Mouse (Mus musculus) embryonic facial prominence, embryonic 14.5 days (tissue): Measurements from ENCODE around the gene Gmds. TPM values are rescaled to one million over a fixed set of nuclear protein-coding genes. Genes with fewer than 3 reads are reported as not detected.

Experiments
- ATAC-seq: fragments of 200-750 bp; cut with Nextera tagmentation; 2 replicates; pipeline ENCODE4 v1.8.0; 2017; ENCODE audit warnings: low read depth, moderate number of reproducible peaks, moderate TSS enrichment
- DNase-seq: peaks from one replicate; pipeline ENCODE4 v3.0.0-alpha.2; 2015; ENCODE audit warnings: low spot score
- H3K27ac ChIP-seq: fragments of 300-500 bp; sonication (generic); replicated peaks from 2 replicates; pipeline ENCODE4 v1.5.1; 2014; ENCODE audit warnings: low read depth, mild to moderate bottlenecking, low read length, moderate library complexity
- H3K27me3 ChIP-seq: fragments of 300-500 bp; sonication (generic); replicated peaks from 2 replicates; pipeline ENCODE4 v1.6.1; 2014; ENCODE audit warnings: low read length; ENCODE audit not compliant: control insufficient read depth, insufficient read depth
- H3K36me3 ChIP-seq: fragments of 300-500 bp; sonication (generic); 2 replicates; pipeline ENCODE4 v1.6.1; 2014; ENCODE audit warnings: low read length, mixed read lengths; ENCODE audit not compliant: control insufficient read depth, insufficient read depth
- H3K4me1 ChIP-seq: fragments of 300-500 bp; sonication (generic); 2 replicates; pipeline ENCODE4 v1.6.1; 2014; ENCODE audit warnings: antibody characterized with exemption, low read length; ENCODE audit not compliant: control insufficient read depth, insufficient read depth
- H3K4me2 ChIP-seq: fragments of 300-500 bp; sonication (generic); 2 replicates; pipeline ENCODE4 v1.6.1; 2014; ENCODE audit warnings: low read depth, mild to moderate bottlenecking, low read length, moderate library complexity, mixed read lengths
- H3K4me3 ChIP-seq: fragments of 300-500 bp; sonication (generic); 2 replicates; pipeline ENCODE4 v1.5.1; 2014; ENCODE audit warnings: low read depth, mild to moderate bottlenecking, low read length
- H3K9ac ChIP-seq: fragments of 300-500 bp; sonication (generic); 2 replicates; pipeline ENCODE4 v1.6.1; 2014; ENCODE audit warnings: low read depth, mild to moderate bottlenecking, low read length, moderate library complexity, mixed read lengths
- H3K9me3 ChIP-seq: fragments of 300-500 bp; sonication (generic); 2 replicates; pipeline ENCODE4 v1.6.1; 2016; ENCODE audit warnings: low read length; ENCODE audit not compliant: control insufficient read depth
- WGBS: fragments of 180-500 bp; shearing (Covaris S2); extraction: QIAGEN DNeasy Blood & Tissue Kit; methylation state at CpG from one replicate; pipeline ENCODE4 v1.1.7; 2014; 5-methylcytosine and 5-hydroxymethylcytosine counted together
- polyA plus RNA-seq: library from polyadenylated mRNA; unstranded; fragments of >200 nt; fragmentation: Nextera tagmentation; extraction: Ambion mirVana; gene quantifications from 2 replicates; pipeline ENCODE4 v1.2.1, GENCODE M21; 2014

Gmds gene
- polyA plus RNA-seq, 1 experiment from 2014 or later: 39.4 TPM

DNA sequence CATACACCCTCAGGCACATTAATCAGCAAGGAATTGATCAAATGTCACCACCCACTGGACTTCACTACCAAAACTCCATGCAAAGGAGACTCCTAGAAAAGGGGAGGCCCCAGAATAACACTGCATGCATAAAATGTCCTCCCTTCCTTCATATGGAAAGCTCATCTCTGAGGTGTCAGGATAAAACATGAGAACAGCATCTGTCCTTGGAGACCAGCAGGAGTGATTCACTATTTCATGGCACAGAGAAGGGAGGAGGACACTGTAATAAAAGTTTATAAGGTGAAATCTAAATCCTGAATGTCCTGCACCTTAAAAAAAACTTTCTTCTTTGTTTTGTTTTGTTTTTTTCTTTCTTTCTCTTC is 319.3 kb downstream of the Gmds start:
- Histone ChIP-seq H3K27me3 (no peaks in the 10 kb centered on the region), H3K36me3 (no peaks in the 10 kb centered on the region), H3K9ac (no peak overlapping the region), H3K4me2 (no peak overlapping the region), H3K4me1 (peaks cover 6% of the 10 kb centered on the region; the same call in 1 of the 2 replicates), H3K27ac (no peak overlapping the region), H3K4me3 (no peak overlapping the region), H3K9me3 (no peaks in the 10 kb centered on the region)
- ATAC-seq (no peak), DNase-seq (no peak)

DNA sequence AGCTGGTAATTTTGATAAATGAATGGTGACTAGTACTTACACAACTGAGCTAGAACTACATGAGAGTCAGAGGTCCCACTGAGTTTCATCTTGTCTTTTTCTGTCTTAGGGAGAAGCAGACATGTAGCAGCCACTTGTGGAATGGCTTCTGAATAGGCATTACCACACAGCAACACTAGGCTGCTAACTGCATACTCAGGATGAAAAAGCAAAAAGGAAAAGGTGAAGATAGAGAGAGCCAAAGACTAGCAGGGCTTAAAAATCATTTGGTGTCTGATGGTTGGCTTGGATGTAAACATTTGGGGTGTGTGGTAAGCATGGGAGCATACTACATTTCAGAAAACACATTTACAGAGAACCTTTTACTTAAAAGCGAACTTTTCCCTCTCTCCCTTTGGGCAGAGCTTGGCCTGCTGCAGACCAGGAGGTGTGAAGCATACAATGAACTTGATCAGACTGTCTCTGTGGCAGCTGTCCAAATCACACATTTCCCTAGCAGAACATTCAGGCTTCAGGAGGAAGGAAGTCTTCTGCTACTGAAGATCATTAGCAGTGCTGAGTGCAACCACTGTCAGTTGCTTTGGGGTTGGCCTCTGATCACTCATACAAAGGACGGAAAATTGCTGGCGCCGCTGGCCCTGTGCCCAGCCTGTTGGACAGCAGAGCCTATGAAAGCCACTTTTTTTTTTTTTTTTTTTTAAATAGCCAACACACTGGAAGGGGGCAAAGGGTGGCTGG is 319.9 kb downstream of the Gmds start:
- peak; percentile 70; the same call in 1 of the 2 replicates for ATAC-seq
- WGBS: 47% methylated on average over 4 of the region's 4 CpGs
- no peaks in the 10 kb centered on the region for H3K9me3 ChIP-seq
- no peak overlapping the region for H3K4me2 ChIP-seq
- no peaks in the 10 kb centered on the region for H3K27me3 ChIP-seq
- peaks cover 6% of the 10 kb centered on the region; the same call in 1 of the 2 replicates for H3K4me1 ChIP-seq
- H3K27ac ChIP-seq: 0 out of 2 replicates have a peak overlapping the region, but pooled peaks have one; percentile 7
- H3K9ac ChIP-seq: no peak overlapping the region
- H3K4me3 ChIP-seq: no peak overlapping the region
- peak; percentile 85 for DNase-seq
- no peaks in the 10 kb centered on the region for H3K36me3 ChIP-seq

DNA sequence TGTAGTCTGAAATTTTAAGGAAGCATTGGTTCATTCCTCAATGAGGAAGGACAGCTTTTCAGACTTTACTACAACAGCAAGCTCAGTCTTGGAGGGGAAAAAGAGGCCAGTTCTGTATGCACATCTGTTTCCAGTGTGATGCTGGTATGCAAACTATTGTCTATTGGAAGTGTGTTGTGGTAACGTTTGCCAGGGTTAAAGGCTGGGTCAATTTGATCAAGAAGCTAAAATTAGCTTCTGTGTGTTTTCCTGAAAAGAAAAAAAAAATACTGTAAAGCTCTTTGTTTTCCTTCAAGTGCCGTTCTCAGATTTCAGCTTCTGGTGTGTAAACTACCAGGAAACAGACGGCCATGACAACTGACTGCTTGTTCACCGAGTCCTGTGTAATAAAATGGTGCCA is 329.7 kb downstream of the Gmds start:
- no peak overlapping the region for H3K9ac ChIP-seq
- no peak overlapping the region for H3K4me3 ChIP-seq
- peaks cover 16% of the 10 kb centered on the region for H3K4me1 ChIP-seq
- H3K36me3 ChIP-seq: no peaks in the 10 kb centered on the region
- H3K9me3 ChIP-seq: no peaks in the 10 kb centered on the region
- peak overlapping the region; percentile 44 for H3K4me2 ChIP-seq
- H3K27ac ChIP-seq: peak overlapping the region; percentile 82
- 4% methylated on average over 4 of the region's 4 CpGs for WGBS
- ATAC-seq (peak; percentile 57; the same call in 1 of the 2 replicates), DNase-seq (peak; percentile 80)
- H3K27me3 ChIP-seq: no peaks in the 10 kb centered on the region

DNA sequence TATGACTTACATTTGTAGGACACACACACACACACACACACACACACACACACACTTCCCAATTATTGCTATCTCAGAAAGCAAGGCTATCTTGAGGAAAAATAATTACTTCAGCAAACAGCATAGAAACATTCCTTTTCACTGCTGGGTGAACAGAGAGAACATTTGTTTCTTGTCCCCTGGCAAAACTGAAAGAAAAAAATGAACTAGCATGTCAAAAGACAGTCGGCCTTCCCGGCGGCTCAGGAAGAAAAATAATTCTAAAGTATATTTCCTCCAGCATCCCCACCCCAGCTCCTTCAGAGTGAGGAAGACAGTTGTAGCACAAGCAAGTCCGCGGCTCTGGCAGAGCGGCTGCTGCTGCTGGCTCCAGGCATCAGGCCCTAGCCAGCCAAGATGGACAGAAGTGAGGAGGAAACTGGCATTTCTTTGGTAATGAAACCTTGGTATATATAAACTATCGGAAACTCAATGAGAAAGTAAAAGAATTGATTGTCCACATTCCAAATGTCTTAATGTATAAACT is 330.4 kb downstream of the Gmds start:
- H3K27ac ChIP-seq: peak overlapping the region; percentile 82
- ATAC-seq: no peak
- DNase-seq: peak; percentile 38

DNA sequence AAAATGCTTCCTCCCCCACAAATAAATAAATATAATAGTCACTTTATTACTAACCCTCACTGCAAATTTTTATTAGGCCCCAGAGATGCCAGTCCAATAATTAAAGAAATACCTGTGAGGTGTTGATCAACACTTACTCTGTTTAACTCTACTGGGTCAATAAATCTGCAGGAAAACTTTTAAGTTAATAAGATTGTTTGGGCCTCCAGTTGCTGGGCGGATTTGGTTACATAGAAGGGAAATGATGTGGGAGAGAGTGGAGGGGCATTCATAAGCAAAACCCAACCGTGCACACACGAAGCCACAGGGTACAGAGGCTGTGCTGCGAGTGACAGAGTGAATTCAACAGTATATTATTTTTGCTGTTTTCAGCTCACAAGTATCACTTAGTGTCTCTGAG is 345.1 kb downstream of the Gmds start:
- no peak overlapping the region for H3K4me3 ChIP-seq
- peaks cover 11% of the 10 kb centered on the region; the same call in 1 of the 2 replicates for H3K4me1 ChIP-seq
- H3K4me2 ChIP-seq: no peak overlapping the region
- H3K27me3 ChIP-seq: no peaks in the 10 kb centered on the region
- no peak for DNase-seq
- 49% methylated on average over 4 of the region's 4 CpGs for WGBS
- no peak for ATAC-seq
- H3K36me3 ChIP-seq: 0 out of 2 replicates have a peak, but pooled peaks cover 5% of the 10 kb centered on the region
- H3K27ac ChIP-seq: peak overlapping the region; percentile 35
- H3K9ac ChIP-seq: no peak overlapping the region
- peaks cover 10% of the 10 kb centered on the region; the same call in 1 of the 2 replicates for H3K9me3 ChIP-seq

More for the DNA sequence above, 330.4 kb downstream of the Gmds start:
- peaks cover 16% of the 10 kb centered on the region for H3K4me1 ChIP-seq
- H3K9ac ChIP-seq: peak overlapping the region; percentile 25; the same call in 1 of the 2 replicates
- H3K36me3 ChIP-seq: no peaks in the 10 kb centered on the region
- H3K4me2 ChIP-seq: peak overlapping the region; percentile 44
- no peaks in the 10 kb centered on the region for H3K27me3 ChIP-seq
- H3K9me3 ChIP-seq: no peaks in the 10 kb centered on the region
- no peak overlapping the region for H3K4me3 ChIP-seq
- WGBS: 20% methylated on average over 7 of the region's 7 CpGs

DNA sequence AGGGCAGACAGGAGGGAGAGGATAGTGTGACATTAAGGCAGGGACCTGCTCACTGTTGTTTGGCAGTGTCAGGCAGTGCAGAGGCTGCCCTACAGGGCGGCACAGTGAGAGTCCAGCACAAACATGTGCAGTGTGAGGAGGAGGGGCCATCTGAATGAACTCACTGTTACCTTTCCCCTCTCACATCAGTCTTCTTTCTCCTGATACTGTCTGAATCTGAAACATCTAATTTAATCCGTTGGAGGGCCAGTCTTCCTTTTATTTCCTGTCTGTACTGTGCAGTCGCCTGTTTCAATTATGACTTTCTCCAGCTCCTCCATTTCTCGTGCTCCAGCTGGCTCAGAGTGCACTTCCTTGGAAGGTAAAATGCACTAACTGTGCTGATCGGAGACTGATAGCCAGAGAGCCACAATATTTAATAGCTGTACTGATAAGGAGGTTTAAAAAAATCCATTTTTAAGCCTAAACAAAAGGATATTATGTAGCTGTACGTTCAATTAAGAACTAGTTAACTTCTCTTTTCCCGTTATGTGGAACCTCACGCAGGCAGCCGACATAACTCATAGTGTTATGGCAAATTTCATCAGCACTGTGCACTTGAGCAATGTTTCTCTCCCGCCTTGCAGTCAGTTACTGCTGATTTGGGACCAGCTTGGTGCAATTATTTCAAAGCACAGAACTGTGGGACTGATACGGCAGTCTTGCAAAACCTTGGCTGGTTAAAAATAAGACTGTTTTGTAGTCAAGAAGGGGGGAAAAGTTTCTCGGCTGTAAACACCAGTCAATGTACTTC is 345.9 kb downstream of the Gmds start:
- H3K36me3 ChIP-seq: 0 out of 2 replicates have a peak, but pooled peaks cover 5% of the 10 kb centered on the region
- no peak overlapping the region for H3K9ac ChIP-seq
- peak overlapping the region; percentile 26 for H3K4me2 ChIP-seq
- peaks cover 10% of the 10 kb centered on the region; the same call in 1 of the 2 replicates for H3K9me3 ChIP-seq
- H3K4me3 ChIP-seq: no peak overlapping the region
- H3K27ac ChIP-seq: peak overlapping the region; percentile 35
- H3K4me1 ChIP-seq: peaks cover 11% of the 10 kb centered on the region; the same call in 1 of the 2 replicates
- ATAC-seq (peak; percentile 92), DNase-seq (peak; percentile 61)
- 29% methylated on average over 12 of the region's 12 CpGs for WGBS
- no peaks in the 10 kb centered on the region for H3K27me3 ChIP-seq

DNA sequence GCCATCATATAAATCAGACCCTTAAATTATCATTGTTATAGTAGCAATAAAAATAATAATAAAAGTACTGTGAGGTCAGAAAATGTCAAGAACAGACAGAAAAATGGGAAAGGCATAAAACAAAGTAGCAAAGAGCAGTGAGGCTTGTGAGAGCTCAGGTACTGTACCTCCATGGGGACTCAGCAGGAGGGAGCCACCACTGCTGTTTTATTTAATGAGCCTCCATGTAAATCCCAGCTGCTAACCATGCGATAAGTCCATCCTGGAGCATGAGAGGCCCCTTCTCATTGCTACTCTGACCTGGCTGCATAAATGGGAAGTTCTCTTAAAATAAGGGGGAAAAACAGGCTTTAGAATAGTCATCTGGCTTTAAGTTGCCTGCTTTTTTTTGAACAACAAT is 357.3 kb downstream of the Gmds start:
- Histone ChIP-seq H3K27ac (no peak overlapping the region), H3K4me2 (no peak overlapping the region), H3K9ac (no peak overlapping the region), H3K9me3 (no peaks in the 10 kb centered on the region), H3K4me3 (no peak overlapping the region), H3K27me3 (no peaks in the 10 kb centered on the region), H3K4me1 (peaks cover 6% of the 10 kb centered on the region), H3K36me3 (no peaks in the 10 kb centered on the region)
- no peak for DNase-seq
- ATAC-seq: no peak
- WGBS: 71% methylated on average over 1 of the region's 1 CpGs

DNA sequence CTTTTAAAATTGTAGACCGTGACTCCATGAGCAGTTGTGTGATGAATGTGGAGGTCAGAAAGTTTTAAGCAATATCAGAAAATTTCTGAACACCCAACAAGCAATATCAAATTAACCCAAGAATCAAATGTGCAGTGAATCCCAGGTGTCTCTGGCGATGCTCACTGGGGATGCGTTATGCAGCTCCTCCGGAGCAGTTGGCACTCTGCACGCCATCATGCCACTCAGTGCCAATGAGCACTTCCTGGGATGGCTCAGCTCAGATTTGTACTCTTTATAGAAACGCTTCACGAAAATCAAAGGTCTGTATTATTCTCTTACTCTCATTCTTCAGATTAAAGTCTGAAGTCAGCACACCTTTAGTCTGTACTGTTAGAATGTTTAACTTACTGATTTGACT is 360.4 kb downstream of the Gmds start:
- H3K9ac ChIP-seq: no peak overlapping the region
- H3K4me3 ChIP-seq: no peak overlapping the region
- DNase-seq: no peak
- H3K9me3 ChIP-seq: no peaks in the 10 kb centered on the region
- H3K36me3 ChIP-seq: no peaks in the 10 kb centered on the region
- ATAC-seq: no peak
- H3K4me2 ChIP-seq: no peak overlapping the region
- H3K27ac ChIP-seq: no peak overlapping the region
- no peaks in the 10 kb centered on the region for H3K27me3 ChIP-seq
- no peaks in the 10 kb centered on the region for H3K4me1 ChIP-seq
- 92% methylated on average over 7 of the region's 7 CpGs for WGBS
